Mouse (Mus musculus) heart, adult 8-10 months (tissue): ENCODE measurements at regions not wholly inside any gene's neighbourhood (a gene's known extent, or its start where the extent isn't known, plus 50 kb on each side); places are given as distances from the start of the nearest gene placed in this dataset.

ENCODE experiments used
- DNase-seq: peaks from one replicate; pipeline ENCODE4 v3.0.0; 2022; ENCODE audit warnings: low spot score

DNA sequence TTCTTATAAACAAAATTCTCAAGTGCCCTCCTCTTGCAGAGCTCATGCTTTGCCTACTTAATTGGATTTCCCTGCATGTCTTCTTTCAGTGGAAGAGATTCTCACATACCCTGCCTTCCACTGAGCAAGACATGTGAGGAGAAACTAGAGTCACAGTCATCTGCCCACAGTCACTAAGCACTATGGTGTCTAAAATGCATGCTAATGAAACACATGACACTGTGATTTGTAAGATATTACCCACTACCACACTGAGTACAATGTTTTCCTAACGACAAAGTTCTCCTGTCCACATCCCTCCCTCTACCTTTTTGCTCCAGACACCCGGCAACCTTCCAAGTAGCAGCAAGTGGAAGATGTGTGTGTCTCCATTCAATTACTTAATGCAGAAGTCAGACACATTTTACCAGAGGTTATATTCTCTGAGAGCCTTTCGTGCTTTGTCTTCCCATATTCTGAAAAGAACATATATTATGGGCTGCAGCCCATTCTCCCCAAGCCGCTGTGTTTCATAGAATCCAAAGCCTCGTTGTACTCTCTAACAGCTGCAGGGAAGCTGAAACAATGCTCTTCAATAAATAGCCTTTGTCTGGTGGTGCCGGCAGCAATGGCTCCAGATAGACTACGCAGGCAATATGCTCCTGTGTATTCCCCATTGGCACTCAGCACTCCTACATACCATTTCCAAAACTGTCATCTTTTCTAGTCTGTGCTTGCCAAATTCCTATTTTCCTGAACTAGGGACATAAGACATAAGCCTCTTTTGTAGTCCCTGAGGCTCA is 670.7 kb downstream of the Poteg start:
- no peak for DNase-seq

DNA sequence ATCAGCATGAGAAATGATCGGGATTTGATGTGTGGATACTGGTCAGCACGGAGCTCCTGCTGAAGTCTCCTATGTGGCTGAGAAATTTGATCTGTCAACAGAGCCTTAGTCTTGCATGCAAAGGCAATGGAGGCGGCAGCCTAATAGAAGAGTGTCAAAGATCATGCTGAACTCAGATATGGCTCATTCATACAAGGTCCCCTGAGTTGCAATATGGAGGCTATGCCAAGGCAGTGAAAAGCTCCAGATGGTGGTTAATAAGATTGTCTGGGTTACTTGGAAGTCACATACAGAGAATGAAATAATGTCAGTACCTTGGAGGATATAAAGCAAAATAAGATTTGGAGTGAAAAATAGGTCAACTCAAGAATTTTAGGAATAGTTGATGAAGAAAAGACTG is 677.6 kb downstream of the Poteg start:
- peak; percentile 24 for DNase-seq

DNA sequence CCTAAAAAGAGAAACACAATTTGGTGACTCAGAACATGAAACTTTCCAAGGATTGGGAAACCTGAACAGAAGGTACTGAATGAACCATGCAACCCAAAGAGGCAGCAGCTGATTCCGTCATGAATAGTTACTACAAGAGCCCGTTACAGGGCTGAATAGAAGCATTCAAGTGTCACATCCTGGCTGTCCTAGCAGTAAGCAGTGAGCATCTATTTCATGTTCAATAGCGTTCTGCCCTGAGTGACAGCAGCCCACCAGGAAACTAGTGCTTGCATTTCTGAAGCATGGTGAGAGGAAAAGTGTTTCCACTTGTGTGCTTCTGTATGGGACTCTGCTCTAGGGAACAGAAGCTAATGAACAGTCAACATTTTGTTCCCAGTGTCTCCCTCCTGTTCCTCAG is 694.4 kb downstream of the Poteg start:
- DNase-seq, result no peak

DNA sequence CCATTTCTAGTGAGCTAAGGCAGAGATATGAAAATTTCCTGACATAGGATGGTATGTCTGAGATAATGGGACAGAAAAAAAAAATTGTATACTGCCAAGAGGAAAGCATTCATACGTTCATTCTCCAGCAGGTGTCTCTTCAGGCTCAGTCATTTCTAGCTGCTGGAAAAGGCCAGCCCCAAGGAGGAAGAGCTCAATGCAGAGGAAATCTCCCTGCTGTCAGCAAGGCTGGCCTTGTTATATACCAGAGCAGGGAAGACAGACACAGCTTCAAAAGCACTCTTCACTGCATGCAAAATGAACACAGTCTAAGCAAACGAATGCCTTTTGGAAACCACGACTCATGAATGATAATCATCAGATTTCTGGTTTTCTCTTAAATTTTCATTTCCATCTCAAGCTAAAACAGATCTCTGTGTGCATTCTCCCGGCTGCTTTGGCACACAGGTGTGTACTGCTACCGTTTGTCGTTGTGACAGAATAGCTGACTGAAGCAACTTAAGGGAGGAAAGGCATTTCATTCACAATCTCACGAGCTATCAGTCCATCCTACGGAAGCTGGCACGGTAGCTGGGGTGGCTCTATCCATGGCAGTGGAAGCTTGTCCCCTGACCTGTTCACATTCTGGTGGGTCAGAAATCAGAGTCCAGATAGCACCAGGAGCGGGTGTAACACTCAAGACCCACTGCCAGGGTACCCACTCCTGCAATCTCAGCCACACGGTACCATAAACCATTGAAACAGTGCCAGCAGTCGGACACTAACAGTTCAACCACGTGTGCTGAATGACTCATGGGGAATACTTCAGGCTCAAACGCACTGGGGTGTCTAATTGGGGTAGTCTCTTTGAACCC is 701.4 kb downstream of the Poteg start:
- peak; percentile 8 for DNase-seq

DNA sequence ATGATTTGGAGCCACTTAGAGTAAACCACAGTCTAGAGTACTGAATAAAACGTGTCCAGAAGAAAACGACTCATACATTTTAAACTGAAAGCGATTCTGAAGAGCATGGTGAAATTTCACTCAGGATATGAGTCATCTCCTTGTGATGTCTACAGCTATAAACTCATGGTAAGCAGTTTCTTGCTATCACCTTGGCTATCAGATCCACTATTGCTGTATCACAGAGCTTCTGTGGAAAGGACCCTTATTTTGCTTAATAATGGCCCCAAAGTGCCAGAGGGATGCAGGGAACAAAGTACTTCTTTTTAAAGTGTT is 701.9 kb downstream of the Poteg start:
- no peak for DNase-seq

DNA sequence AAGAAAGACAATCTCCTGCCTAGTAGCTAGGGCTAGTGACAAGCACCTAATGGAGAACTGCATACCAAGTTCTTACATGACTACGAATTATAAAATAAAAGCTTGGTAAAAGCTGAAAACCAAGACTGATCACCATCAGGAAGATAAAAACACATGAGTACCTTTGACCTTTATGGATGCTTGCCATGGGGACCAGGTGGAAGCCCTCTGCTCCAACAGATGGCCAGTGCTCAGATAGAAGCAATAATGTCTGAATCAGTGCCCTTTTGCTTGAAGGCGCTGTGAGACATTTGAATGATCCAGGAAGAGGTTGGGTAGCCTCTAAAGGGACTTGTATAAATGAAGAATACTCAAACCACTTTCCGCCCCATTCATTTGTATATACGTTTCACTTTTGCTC is 713.2 kb downstream of the Poteg start:
- DNase-seq, result no peak

DNA sequence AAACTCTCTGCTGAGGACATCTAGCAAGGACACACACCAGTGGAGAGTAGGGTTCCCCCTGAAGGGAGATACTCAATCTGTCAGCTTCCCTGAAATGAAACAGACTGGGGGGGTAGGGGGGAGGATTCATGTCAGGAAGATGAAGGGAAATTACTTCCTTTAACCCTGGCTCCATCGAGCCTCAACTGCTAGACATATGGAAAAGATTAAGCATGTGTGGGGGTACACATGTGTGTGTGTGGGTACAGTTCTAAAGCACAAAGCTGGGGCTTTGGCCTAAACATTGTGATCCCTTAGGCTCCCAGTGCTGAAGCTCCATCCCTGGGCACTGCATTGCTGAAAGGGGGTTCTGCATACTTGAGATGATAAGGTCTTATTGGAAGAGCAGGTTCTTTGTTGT is 720.6 kb downstream of the Poteg start:
- no peak for DNase-seq

DNA sequence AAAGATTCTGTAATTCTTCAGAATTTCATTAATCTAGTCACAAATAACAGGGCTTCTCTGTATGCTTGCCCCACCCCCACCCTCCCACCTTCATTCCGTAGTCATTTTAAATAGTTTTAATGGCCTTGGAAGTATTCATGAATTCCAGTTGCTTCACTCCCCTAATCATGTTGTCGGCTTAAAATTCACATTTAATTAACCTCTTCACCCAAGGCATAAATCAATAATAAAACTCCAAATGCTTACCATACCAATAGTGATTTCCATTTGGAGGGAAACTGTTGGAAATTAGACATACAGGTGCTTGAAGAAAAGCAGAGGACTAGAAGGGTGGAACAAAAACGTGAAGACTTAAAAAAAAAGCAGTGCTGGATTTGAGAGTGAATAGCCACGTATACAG is 724.0 kb downstream of the Poteg start:
- DNase-seq, result no peak

DNA sequence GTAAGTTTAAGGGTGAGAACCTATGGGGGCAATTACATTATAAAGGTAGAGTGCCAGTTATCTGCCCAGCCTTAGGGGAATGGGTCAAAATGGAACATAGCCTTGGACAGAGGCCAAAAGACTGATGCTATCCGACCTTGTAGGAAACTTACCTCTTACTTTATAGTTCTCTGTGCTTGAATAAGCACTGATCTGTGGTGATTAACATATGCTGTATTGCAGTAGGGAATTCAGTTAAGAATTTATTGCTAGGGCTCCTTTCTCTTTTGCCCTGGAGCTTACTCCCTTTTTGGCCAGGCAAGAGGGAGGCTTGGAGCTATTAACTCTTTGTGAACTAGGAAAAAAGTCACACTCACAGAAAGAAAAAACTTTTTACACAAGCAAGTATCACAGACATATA is 748.5 kb downstream of the Poteg start:
- DNase-seq, result no peak

DNA sequence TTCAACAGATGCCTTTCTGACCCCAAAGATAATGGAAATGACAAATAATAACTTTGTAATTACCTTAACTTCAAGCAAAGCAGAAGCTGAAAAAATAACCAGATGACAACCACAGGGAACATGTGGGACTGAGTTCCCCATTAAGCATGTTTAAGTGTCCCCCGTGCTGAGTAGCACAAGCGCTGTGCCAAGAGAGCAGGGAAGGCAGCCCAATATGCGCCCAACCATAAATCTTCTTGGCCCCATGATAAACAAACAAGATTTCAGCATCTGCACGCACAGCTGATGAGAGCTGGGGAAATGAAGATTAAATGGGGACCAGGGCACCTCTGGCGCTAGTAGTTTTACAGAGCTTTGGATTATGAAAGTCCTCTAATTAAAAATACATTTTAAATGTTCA is 788.1 kb downstream of the Poteg start:
- no peak for DNase-seq

DNA sequence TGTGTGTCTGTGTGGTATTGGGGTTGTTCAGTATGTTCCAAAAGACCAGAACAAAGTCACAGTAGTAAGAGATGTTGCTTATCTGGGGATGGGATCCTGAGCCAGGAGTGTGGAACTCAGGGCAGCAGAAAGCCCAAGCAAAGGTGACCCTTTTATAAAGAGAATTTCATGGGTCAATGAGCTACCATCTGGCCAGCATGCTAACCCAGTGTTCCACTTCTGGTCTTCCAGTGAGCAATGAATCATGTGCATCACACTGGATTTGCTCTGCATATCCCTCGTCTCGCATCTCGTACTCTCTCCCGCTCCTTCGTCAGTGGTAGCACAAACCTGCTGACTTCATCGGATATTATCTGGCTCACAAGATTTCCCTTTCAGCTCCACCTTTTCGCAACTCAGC is 791.9 kb downstream of the Poteg start:
- no peak for DNase-seq

DNA sequence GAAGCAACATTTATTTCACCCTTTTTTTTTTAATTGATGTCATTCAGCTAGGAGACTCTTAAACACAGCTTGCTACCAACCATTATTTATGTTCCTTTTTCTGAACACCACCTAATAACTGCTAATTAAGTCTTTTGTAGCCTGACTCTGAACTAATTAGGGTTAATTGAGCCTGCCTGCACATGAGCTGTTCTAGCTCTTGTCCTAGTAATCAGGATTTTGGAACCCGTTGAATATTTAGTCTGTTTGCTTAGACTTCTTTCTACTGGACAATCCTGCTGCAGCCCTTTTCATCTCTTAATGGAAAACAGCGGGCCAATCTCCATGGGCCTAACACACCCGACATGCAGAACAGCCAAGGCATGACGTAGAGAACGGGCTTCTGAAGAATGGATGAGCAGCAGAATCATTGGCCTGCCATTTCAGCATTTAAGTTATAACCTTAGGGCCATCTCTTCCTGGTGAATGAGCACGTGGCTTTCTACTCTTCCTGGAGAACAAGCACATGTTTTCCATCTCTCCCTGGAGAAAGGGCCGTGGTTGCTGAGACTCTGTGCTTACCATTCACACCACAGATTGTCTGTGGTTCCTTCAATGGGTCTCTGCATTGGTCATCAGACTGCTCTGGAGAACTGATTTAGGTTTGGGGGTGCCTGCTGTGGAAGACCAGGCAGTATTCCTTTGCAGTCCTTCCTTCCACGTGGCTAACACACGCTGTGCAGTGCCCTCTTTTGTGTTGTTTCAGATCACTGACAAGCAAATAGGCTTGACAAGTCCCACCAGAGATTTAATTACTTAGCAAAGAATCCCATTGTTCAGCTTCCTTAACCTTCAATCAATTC is 805.1 kb downstream of the Poteg start:
- no peak for DNase-seq

DNA sequence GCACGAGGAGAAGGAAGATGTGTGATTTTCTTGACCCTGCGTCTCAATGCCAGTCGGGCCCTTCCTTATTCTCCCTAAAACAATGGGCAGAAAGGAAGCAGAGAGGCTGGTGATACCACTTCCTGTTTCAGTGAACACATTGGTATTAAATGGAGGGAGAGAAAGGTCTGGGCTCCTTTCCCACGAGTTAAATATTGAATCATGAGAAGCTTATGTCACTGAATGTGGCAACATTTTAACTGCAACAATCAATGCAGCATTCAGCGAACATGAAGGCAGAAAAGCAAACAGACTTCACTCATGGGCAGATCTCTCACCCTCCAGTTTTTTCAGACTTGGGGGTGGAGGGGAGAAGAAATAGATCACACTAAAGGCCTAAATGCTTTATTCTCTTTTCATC is 819.8 kb downstream of the Poteg start:
- no peak for DNase-seq

DNA sequence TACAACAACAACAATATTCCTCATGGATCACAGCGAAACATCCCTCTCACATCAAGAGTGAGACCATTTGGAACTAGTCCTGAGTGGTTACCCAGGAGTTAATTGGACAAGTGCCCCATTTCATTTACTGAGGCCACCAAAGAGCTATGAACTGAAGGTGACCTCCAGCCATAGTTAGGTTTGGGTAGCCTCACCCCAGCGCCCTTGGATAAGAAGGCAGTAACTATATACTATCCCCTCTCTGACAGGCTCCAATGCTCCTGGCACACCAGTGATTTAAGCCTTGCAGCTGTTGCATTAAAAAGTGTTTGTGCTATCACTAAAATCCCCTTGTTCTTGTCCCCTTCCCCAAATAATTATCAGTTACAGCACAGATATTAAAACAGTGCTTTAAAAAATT is 836.8 kb downstream of the Poteg start:
- DNase-seq, result no peak

DNA sequence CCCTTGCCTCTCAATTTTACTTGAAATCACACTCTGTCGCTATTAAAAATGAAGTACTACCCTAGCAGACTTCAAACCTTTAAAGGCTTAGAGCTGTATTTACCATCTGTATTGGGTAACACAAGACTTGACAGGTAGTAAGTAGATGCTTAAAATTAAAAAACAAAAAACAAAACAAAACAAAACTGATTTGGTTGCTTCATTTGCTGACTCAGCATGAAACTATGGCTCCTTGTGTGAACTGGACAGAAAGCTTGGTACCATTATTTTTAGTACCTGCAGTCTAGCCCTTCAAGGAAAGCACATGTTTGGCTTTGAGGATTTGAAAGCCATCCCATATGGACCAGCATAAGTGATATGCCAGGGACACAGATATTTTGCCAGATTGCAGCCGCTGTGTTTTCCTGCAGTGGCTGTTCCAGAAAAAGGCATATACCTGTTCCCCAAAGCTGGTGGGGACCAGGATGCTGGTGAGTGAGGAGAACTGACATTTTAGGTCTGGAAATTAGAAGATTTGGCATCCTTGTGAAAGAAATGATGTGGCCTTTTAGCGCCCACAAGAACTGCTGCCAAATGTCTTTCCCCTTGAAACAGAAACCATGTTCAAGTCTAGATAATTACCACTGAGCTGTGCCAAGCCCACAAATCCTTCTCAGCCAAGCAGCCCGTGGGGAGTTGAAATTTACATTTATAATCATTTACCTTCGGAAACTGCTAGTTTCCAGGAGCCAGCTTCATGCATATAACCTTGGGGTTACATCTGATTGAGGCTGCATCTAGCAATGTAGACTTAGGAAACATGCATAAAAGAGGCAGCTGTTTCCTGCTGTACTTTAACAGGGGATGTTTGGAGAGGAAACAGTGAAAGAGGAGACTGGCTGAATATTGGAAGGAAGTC is 851.7 kb downstream of the Poteg start:
- peak; percentile 37 for DNase-seq

DNA sequence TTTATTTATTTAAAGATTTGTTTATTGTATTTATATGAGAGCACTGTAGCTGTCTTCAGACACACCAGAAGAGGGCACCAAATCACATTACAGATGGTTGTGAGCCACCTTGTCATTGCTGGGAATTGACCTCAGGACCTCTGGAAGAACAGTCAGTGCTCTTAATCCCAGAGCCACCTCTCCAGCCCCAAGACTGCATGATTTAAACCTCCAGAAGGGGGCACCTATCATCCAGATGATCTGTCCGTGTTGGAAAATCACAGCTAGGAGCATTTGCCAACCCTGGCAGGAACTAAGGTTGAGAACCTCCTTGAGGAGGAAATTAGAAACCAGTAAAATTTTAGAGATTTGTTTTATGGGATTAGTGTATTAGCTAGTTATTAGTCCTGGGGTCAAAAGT is 869.6 kb downstream of the Poteg start:
- no peak for DNase-seq

DNA sequence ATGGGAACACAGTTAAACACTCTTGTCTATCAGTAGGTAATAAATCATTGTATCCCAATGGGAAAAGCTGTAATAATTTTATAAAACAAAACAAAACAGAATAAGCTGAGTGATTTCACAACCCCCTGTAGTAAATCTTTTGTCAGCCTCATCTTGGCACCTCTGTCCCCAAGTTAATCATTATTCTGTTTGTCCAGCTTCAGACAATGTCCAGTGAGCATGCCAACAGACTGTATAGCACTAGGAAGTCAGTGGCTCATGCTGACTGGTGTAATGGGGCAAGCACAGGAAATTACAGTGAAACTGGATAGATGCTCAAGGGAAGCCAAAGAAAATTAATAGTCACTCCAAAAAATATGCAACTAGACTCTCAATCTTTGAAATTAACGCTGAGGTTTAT is 885.9 kb downstream of the Poteg start:
- no peak for DNase-seq

DNA sequence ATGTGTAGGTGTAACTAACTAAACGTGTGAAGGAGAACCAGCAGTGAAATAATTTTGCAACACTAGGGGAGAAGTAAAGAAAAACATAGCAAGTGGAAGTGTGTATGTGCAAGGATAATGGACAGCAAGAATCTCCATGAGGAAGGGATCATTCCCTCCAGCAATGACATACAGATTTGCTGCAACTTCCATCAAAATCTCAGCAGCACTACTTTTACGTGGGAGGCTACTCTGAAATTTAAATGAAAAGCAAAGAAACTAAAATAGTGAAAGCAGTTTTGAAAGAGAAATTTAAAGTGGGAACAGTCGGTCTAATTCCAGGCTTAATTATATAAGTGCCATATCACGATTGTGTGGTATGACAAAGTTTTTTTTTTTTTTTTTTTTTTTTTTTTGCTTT is 890.0 kb downstream of the Poteg start:
- DNase-seq, result no peak

DNA sequence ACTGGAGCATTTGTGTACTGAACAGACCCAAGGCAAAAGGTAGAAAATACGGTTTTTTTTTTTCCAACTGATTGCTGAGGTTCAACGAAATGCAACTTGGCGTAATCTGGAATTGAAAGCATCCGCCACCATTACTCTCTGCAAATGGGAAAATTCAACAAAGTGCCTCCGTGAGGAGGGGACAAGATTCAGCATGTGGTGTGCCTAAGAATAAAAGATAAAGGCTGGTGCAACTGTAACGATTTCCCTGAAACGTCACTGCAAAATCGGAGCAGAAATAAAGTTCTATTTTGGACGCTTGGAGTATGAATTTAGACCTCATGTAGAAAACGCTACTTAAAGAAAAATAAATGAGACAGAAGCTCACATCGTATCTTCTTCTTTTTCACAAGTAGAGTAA is 893.8 kb downstream of the Poteg start:
- no peak for DNase-seq

DNA sequence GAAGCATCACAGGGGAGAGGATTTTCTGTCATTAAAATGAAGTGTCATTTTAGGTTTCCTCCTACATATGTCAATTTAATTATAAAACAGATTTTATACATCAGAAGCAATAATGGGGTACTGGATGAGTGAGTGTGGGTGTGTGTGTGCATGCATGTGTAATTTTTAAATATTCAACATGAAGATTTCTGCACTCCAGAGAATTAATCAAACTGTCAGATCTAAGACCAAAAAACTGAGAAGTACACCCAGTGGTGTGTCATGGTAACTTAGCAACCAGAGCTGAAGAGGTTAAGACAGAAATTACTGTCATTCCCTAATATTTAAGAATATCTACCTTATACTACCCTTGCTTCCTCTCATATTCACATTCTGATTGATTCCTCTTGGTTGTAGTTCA is 919.0 kb downstream of the Poteg start:
- no peak for DNase-seq

DNA sequence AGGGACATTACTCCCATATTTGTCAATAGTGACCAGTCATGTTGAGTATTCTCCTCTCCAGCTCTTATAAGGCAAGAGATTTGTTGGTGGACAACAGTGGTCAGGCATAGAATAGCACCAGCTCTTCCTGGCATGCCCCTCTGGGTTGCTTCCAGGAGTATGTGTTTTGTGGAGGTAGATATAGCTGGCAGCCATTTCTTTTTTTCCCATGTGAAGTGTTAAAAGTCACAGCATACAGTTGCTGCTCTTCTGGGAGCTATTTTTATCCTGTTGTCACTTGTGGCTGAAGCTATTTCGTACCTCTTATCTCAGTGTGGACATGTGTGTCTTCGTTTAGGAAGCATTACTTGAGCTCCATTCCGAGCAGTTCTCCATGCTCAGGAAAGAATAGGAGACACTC is 919.9 kb downstream of the Poteg start:
- DNase-seq, result no peak

DNA sequence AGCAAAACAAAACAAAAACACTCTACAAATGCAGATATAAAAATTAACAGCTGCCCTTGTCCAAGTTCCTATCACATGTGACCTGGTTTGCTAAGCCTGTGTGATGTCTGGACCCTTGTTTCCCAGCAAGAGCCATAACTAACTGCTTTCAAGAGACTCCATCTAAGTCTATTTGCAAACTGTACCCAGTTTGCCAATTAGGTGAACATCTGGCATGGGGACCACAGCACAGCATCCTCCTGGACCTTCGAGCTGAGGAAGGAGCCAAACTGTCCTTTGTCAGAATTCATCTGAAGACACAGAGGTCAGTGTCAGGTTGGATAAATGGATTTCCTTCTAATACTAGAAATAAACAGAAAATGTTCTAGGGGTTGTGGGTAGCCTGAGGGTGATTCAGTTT is 924.3 kb downstream of the Poteg start:
- no peak for DNase-seq
